Mouse (Mus musculus) adrenal gland, adult 2 months (tissue): ENCODE data around the gene Gimap9. TPM values are rescaled to one million over a fixed set of nuclear protein-coding genes. Genes with fewer than 3 reads are reported as not detected.
"Not testable (repeated sequence)": the region's sequence is repeated elsewhere in the genome, so short reads cannot be mapped to it uniquely, and the experiment has no call there.

Source experiments
- DNase-seq: peaks from one replicate; pipeline ENCODE4 v3.0.0; 2021
- polyA plus RNA-seq: library from polyadenylated mRNA; depleted of rRNA; stranded (reverse); fragments of >200 nt; gene quantifications from 2 replicates; pipeline ENCODE4 v1.2.3, GENCODE M21; 2012
- total RNA-seq, 2 experiments: library from RNA; stranded (reverse); gene quantifications; 2 replicates each; pipeline ENCODE4 v1.2.3; 2021

The Gimap9 gene
- total and polyA plus RNA-seq, 3 experiments: 0.34 to 5.9 (median 3.6) TPM

DNA sequence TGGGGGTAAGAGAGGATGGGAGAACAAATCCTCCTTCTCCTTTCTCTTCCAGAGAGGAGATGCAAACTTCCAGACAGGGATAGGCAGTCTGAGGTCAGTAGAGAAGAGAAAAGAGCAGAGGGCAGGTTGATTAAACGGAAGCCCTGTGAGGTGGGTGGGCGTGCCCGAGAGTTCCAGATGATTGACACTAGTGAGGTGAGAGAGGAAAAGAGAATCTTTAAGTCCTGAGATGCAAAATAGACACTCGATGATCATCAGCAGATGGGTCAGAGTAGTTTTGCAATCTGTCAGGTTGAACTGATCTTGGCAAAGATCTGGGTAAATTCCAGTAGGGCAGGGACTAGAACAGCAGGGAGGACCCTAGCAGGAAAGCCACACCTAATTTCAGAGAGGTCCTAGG lies 11.2 kb upstream of the Gimap9 start:
- no peak for DNase-seq

DNA sequence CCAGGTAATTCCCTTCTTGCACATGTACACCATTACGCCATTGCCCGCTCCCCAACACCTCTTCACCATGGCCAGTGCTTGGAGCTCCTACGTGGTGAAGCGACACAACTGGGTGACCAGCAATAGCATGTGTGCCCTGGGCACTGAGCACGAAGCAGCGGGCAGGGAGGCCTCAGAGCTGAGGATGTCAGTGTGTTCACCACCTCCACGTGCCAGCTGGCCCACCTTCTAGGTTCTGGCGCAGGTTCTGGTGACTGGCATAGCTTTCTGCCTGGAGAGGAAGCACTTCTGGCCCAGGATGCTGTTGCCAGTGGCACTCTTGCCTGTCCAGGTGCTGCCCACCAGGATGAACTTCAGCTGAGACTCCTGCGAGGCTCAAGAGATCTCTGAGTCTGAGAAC lies 10.5 kb upstream of the Gimap9 start:
- DNase-seq: no peak

DNA sequence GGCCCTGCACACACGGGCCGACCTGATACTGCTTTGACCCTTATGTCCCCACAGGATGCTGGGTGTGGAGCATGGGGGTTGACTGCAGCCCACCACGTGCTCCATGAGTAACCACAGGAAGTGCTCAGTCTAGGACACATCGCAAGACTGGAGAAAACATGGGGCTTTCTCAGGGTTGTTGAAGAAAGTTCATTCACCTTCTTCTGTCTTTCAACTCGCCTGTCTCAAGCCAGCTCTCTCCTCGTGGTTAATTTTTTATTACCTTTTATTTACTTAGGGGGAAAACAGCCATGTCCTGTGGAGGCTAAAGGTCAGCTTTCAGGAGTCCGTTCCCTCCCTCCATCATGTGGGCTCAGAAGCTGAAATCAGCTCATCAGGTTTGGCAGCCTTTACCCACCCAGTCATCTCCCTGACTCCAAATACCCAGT lies 9.8 kb upstream of the Gimap9 start:
- no peak for DNase-seq

DNA sequence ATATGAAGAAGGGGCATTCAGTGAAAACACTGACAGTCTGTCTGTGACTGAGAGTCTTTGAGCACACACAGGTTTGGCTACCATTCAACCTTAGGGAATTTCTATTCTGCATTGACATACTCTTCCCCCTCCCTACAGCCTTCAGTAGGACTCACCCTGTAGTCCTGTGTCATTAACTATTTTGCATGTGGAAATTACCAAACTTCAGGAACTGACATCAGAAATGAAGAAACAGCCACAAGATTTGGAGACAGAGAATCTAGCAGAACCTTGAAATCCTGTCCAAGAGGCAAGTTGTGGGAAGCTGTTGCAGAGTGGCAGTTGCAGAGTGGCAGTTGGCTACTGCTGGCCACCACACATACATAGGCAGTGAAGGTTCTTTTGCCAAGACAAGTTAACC lies 7.9 kb upstream of the Gimap9 start:
- no peak for DNase-seq

DNA sequence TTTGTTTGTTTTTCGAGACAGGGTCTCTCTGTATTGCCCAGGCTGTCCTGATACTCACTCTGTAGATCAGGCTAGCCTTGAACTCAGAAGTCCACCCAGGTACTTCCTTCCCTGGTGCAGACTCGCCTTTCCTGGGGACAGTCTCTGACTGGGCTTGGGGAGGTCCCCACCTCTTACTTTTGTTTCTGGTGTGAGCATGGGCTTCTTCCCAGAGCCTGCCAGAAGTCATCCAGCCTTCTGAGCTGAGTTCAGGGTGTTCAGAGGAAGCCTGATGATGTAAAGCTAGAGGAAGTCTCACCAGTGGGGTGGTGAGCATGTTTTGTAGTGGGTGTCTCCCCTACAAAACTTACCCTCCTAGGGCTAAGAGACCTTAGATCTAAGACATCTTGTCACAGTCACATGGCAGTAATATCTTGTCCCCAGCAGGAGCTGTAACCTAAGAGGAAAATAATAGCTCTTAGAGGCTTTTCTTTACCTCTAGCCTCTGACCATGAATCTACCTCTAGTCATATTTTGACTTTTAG lies 6.4 kb upstream of the Gimap9 start:
- no peak for DNase-seq

DNA sequence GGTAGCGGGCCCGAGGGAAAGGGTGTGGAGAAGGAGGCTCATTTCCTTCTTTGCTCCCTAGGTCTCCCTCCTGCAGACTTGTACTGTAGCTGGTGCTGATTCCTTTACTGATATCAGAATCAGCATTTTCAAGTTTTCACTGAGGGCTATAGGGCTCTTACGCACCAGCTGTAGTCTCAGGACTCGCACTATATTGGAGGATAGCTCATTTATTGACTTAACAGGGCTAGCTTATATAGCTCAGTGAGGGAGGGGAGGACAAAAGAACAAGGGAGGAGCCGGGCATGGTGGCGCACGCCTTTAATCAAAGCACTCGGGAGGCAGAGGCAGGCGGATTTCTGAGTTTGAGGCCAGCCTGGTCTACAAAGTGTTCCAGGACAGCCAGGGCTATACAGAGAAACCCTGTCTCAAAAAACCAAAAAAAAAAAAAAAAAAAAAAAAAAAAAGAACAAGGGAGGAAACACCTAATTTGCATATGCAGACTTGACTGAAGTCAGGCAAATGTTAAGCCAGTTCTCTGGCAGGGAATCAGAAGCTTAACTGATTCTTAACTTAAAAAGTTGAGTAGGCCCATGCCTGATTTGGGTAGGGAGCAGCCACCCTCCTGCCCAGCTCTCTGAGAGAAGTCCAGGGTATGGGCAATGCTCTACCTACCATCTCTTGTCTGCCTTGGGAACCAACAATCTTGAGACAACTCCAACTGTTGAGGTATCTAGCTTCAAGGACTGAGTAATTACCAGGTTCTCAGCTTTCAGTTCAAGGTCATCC lies 1.5 kb upstream of the Gimap9 start:
- DNase-seq: no peak

DNA sequence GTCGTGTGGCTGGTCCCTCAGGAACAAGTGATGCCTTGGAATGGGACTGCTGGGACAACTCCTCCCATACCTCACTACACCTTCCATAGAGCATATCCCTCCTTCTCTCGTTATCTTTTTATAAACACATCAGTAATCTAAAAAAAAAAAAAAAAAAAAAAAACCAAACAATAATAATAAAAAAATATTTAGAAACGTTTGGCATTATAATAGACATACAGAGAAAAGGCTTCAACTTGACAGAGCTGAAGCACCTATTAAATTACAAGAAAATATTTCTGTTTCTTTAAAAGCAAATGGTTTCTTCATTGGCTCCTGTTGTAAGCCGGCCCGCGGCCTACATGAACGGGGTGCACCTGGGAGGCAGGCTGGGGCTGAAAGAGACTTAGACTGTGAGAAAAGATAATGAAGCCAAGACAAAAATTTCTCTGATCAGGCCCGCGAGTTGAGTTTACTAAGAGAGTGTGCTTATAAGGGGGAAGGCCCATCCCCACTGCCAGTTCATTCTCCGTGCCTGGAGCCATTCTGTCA lies 464 bp upstream of the Gimap9 start:
- DNase-seq: no peak

DNA sequence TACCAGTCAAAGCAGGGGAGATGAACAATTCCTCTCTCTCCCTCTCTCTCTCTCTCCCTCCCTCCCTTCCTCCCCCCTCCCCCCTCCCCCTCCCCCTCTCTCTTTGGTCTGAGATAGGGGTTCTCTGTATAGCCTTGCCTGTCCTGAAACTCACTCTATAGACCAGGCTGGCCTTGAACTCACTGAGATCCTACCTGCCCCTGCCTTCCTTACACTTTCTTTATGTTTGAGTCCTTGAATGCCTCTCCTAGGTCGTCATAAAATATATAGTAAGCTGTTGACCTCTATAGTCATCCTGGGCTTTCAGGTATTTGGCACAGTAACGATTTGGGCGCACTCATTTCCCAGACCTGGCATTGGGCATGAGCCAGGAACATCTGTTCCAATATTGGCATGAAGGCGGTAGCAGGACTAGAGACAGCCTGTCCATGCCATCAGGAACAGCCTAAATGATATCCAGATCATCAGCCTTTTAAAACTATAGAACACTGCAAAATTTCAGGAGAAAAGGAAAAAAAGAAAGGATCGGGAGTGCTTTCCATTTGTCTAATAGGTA lies 1.0 kb downstream of the Gimap9 start:
- no peak for DNase-seq

DNA sequence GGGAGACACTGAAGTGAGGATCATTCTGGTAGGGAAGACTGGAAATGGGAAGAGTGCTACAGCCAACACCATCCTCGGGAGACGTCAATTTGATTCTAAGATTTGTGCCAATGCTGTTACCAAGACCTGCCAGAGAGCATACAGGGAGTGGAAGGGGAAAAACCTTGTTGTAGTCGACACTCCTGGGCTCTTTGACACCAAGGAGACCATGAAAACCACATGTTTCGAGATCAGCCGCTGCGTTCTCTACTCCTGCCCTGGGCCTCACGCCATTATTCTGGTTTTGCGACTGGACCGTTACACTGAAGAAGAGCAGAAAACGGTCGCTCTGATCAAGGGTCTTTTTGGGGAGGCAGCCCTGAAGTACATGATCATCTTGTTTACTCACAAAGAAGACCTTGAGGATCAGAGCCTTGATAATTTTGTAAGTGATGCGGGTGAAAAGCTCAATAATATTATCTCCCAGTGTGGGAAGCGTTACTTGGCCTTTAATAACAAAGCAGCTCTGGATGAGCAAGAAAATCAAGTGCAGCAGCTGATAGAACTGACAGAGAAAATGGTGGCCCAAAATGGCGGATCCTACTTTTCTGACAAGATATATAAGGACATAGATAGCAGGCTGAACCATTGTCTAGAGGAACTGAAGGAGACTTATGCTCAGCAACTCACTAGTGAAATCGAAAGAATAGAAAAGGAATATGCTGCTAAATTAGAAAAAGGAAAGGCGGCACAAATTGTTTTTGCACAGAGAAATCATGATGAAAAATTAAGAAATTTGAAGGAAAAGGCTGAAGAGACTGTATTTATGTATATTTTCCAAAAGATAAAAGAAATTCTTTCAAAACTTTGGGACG lies 1.8 kb downstream of the Gimap9 start:
- DNase-seq: no peak

DNA sequence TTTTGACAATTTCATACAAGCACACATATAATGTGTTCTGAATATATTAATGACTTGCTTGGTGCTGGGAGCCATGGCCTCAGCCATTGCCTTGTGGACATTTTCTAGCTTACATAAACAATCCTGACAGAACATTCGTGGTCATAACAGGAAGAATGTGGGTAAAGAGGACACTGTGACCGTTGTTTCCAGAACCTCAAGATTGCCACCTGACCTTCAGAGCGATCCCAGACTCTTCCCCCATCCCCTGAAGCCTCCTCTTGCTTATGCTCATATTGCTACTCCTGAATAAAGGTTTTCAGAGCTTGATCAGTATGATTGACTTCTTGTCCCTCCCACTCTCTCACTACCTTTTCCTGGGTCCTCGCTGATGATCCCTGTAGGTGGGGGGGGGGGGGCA lies 2.5 kb downstream of the Gimap9 start:
- no peak for DNase-seq

DNA sequence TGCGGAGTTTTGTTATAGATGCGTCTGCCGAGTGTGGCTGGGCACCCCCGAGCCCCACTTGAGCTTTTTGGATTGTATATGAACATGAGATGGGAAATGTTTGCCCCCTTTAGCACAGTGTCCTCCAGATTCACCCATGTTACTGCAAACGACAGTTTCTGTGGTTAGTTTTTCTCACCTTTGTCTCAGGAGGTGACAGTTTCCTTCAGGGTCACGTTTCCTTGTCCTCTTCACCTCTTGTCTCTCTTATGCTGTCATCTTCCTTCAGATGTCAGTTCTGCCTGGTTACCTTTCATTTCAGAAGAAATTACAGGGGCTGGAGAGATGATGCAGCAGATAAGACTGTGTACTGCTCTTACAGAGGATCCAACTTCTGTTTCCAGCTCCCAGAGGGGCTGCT lies 3.8 kb downstream of the Gimap9 start:
- DNase-seq: no peak

DNA sequence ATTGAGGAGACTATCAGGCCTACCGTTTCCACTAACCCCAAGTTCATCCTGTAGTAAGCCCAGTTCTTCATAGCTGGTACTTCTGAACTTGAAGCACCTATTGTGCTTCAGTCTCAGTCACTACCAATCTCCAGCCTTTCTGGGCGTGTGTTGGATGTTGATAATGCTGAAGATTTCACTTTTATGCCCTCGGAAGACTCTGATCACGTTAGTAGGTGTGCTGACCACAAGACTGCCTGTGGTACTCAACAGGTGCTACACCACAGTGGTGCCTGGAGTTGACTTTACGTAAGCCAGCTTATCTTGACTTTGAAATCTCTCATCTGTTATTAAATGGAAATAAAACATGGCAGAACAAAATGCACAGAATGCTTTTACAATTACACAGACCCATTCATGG lies 4.5 kb downstream of the Gimap9 start:
- no peak for DNase-seq

DNA sequence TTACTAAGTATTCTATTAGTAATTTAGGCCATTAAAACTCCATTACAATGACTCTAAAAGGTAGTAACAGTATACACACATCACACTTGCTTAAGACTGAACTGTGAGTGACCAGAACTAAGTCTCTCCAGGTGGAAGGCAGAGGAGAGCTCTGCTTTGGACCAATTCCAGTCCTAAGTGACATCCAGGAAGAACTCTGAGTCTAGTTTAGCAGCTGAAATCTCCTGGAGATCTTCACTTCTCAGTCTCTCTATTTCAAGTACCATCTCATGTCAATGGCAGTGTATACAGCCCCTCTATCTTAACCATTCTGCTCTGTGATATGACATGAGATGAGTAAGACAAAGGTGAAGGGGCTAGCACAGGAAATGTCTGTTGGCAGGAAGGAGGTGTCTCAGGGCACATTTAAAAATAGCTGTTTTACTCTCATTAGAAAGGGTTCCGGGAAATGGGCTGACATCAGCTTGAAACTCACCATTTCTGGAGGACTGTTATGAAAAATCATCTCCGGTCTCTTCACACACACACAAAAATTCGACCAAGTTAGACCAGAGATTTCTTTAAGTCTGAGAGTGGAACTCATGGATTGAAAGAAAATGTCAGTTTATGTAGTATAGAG lies 5.7 kb downstream of the Gimap9 start:
- DNase-seq: no peak

DNA sequence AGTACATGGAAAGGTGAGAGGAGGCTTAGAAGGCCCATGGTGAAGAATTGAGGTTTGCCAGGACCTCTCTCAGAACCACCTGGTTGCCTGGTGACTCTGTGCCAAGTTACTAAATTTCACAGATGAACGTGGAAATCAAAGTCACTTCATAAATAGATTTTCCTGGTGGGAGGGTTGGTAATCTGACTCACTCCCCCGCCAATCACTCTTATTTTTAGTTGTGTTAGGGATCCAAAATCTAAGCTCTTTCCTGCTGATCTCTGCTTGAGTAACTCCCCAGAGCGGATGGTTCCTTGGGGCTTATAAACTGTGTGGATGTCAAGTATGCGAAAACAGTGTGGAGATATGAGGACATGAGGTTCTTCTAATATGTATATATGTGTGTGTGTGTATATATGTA lies 6.3 kb downstream of the Gimap9 start:
- no peak for DNase-seq

DNA sequence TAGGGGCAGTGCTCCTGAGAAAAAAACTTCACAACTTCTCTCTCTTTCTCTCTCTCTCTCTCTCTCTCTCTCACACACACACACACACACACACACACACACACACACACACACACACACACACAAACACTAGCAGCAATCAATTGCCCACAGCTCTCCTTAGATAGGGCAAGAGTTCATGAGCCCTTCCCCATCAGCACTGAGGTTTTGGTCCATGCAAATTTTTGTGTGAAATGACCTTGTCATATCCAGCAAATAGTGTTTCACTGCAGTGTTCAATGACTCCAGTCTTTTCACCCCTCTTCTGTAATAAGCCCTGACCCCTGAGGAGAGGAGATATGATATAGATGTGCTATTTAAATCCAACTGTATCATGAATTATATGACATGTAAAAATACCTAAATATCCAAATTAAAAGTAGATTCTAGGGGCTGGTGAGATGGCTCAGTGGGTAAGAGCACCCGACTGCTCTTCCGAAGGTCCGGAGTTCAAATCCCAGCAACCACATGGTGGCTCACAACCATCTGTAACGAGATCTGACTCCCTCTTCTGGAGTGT lies 7.4 kb downstream of the Gimap9 start:
- not testable (repeated sequence) for DNase-seq

DNA sequence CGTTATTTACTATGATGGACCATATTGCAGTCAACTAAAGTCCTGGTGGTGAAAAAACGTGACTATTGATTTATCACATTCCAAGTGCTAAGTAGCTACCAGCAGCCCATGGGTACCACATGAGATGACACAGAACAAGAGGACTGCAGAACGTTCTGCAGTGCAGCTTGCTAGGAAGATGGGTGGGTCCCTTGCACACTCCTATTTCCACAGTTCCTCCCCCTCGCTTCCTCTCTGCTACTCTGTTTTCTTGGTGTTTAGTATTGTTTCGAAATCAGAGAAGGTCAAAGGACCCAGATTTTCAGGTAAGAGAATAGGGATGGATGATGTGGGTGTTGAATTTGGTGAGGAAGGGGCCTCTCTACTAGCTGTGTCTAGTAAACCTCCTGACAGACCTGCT lies 8.4 kb downstream of the Gimap9 start, which contains the start of gene Gimap4:
Gimap4 (plus strand) TSS at position 231 of the 400 bp plus-strand sequence.
- no peak for DNase-seq

DNA sequence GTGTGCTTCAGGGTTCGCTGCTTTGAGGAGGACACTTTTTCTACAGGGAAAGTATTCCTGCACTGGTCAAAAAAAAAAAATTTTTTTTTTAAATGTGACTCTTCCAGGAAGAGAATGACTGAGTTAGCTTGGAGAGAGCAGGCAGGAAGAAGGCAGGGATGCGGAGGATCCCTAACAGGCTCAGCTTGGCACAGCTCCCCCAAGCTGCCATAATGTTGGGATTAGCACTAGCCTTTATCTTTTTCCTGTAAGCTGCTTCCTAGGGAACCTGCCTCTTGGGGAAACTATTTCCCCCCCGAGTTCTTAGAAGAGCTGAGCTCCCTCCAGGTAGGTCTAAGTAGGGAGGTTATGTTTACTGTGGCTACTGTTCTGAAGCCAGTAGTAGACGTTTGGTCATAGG lies 8.9 kb downstream of the Gimap9 start:
- no peak for DNase-seq

DNA sequence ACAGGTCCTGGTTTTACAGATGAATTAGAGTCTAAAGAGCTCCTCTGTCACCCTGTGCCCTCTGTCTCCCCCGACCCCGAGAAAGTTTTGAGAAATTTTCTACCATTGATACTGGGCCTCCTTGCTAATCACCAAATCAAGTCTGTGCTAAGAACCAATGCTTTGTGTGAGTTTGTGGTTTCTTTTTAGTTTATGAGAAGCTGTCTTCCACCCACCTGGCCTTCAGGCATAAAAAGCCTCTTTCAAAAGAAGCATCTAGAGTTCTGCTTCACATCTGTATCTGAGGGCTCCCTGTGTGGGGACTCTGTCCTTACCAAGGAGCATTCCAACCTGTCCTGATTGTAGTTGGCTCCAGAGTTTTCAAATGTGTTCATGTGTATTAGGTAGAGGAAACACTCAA lies 9.3 kb downstream of the Gimap9 start:
- DNase-seq: no peak

DNA sequence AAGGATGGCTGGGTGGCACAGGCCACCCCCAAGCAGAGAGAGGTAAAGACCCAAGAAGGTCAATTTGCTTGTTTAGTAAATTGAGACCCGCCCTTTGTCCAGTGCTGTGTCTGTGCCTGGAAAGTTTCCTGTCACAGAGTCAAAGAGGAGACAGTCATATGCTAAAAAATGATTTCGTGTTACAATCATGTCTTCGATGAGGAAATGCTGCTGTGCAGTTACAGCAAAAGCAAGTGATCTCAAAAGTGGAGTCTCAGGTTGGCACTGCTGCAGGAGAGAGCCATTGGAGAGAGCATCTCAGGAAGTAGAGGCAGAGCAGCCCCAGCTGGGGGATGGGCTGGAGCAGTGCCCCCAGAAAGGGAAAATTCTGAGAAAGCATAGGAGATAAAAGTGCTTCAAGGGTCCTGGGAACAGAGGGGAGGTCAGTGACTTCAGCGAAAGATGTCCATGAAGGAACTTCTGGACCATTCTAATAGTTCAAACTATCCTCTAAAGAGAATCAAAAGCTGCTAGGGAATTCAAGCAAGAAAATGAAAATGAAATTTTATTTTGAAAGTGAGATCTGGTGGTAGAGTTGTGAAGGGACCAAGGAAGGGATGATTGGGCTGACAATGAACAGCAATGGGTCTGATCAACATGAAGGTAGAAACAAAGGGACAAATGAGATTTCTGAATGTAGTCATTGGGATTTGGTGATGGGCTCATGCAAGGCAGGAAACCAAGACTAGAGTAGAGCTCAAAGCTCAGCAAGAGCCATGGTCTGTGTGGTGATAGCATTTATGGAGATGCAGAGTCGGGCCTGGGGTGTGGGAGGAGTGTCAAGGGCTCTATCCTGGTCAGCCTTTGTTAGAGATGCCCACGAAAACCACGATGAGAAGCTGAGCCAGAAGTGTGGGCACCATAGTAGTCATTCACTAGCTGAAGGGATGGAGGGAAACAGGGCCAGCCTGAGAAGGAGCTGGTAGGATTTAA lies 10.1 kb downstream of the Gimap9 start:
- DNase-seq: no peak

DNA sequence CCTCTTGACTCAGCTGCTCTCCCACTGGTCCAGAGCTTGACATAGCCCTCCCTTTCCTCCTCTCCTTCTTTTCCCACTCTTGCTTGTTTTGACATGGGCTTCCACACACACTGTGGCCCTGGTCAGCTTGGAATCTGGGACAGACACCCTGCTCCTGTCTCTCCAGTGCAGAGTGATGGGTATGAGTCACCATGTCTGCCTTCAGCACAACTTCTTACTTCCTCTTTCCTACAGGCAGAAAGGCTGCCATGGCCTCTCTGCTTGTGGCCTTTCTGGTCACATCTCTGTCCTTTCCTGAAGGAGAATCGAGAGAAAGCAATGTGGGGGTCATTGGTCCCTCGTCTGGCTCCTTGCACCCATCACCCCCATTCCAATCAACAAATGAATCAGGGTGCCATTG lies 11.1 kb downstream of the Gimap9 start:
- peak; percentile 31 for DNase-seq

DNA sequence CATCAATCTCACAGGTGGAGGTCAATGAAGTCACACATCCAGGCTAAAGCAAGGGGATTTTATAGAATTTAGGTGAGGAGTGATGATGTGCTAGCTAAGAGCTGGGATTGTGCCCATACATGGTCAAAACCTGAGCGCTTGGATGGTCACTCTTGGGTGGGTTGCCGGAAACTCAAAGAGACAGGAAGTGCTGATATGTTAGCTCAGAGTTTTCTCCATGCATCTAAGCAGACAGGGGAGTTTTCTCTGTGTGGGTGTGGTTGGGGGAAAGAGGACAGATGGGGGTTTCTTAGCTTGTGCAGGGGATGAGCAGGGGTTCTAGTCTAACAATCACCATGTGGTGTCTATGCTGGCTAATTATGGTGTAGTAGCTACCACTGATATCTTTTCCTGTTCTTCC lies 13.4 kb downstream of the Gimap9 start:
- DNase-seq: no peak
